Mouse (Mus musculus) hindbrain, postnatal 0 days (tissue): ENCODE measurements at regions not wholly inside any gene's neighbourhood (a gene's known extent, or its start where the extent isn't known, plus 50 kb on each side); places are given as distances from the start of the nearest gene placed in this dataset.

Experiments
- ATAC-seq: fragments of 200-750 bp; cut with Nextera tagmentation; 2 replicates; pipeline ENCODE4 v1.8.0; 2017; ENCODE audit warnings: mild to moderate bottlenecking, moderate TSS enrichment, moderate library complexity
- DNase-seq: peaks from one replicate; pipeline ENCODE4 v3.0.0-alpha.2; 2015; ENCODE audit warnings: low spot score
- H3K27ac ChIP-seq: fragments of 300-500 bp; sonication (generic); 2 replicates; pipeline ENCODE4 v1.5.1; 2014; ENCODE audit warnings: mild to moderate bottlenecking
- H3K27me3 ChIP-seq: fragments of 300-500 bp; sonication (generic); 2 replicates; pipeline ENCODE4 v1.6.1; 2014; ENCODE audit warnings: low read length, mixed read lengths; ENCODE audit not compliant: insufficient read depth
- H3K36me3 ChIP-seq: fragments of 300-500 bp; sonication (generic); 2 replicates; pipeline ENCODE4 v1.6.1; 2014; ENCODE audit warnings: low read length, mixed read lengths; ENCODE audit not compliant: insufficient read depth
- H3K4me1 ChIP-seq: fragments of 300-500 bp; sonication (generic); 2 replicates; pipeline ENCODE4 v1.6.1; 2014; ENCODE audit warnings: antibody characterized with exemption, low read length, mixed read lengths; ENCODE audit not compliant: insufficient read depth
- H3K4me2 ChIP-seq: fragments of 300-500 bp; sonication (generic); 2 replicates; pipeline ENCODE4 v1.6.1; 2014; ENCODE audit warnings: low read depth, mild to moderate bottlenecking, low read length, moderate library complexity, mixed read lengths
- H3K4me3 ChIP-seq: fragments of 300-500 bp; sonication (generic); 2 replicates; pipeline ENCODE4 v1.5.1; 2014; ENCODE audit warnings: low read length
- H3K9ac ChIP-seq: fragments of 300-500 bp; sonication (generic); replicated peaks from 2 replicates; pipeline ENCODE4 v1.6.1; 2014; ENCODE audit warnings: mild to moderate bottlenecking, low read length, moderate library complexity, mixed read lengths
- H3K9me3 ChIP-seq: fragments of 300-500 bp; sonication (generic); 2 replicates; pipeline ENCODE4 v1.6.1; 2016; ENCODE audit warnings: low read length, mixed read lengths
- CTCF ChIP-seq: IDR thresholded peaks from 2 replicates; pipeline ENCODE4 v1.5.1; 2016; ENCODE audit warnings: antibody characterized with exemption, control low read depth, low read depth
- whole genome bisulfite sequencing: fragments of 180-500 bp; shearing (Covaris S2); extraction: QIAGEN DNeasy Blood & Tissue Kit; methylation state at CpG from one replicate; pipeline ENCODE4 v1.1.7; 2014; 5-methylcytosine and 5-hydroxymethylcytosine counted together

- H3K27ac ChIP-seq, result no peak overlapping the region
- ATAC-seq, result no peak
These were observed 619.5 kb downstream of the Nedd1 start for GRCm38 (mm10) chr10:92102755-92103154.

DNA sequence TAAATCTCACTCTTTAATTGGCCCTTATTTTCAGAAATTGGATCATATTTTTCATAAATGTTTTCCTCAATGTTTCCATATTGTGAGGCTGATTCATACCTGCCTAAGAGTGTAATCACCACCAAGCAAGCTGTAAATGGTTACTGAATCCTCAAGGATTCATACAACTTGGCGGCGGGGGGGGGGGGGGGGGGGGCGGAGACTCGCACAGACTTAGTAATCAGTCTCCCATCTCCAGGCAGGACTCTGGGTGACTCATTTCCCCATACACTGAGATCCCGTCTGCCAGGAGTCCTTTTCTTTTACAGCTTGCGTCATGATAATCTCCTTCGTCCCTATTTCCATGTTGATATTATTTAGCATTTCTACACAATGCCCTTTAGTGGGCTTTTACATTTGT lies 624.7 kb downstream of the Nedd1 start:
- Histone ChIP-seq H3K27me3 (no peaks in the 10 kb centered on the region), H3K27ac (no peak overlapping the region), H3K9me3 (no peaks in the 10 kb centered on the region), H3K4me2 (no peak overlapping the region), H3K36me3 (no peaks in the 10 kb centered on the region), H3K9ac (no peak overlapping the region), H3K4me3 (no peak overlapping the region), H3K4me1 (no peaks in the 10 kb centered on the region)
- ATAC-seq, result no peak
- no peak for TF ChIP-seq CTCF
- 27% methylated on average over 7 of the region's 7 CpGs for WGBS
- DNase-seq, result no peak

More at GRCm38 (mm10) chr10:92102755-92103154, 619.5 kb downstream of the Nedd1 start:
- no peak overlapping the region for H3K9ac ChIP-seq
- no peaks in the 10 kb centered on the region for H3K27me3 ChIP-seq
- H3K36me3 ChIP-seq, result no peaks in the 10 kb centered on the region
- H3K4me1 ChIP-seq, result no peaks in the 10 kb centered on the region
- DNase-seq, result no peak
- no peak overlapping the region for H3K4me2 ChIP-seq
- no peak for TF ChIP-seq CTCF
- no peak overlapping the region for H3K4me3 ChIP-seq
- 48% methylated on average over 4 of the region's 4 CpGs for WGBS
- no peaks in the 10 kb centered on the region for H3K9me3 ChIP-seq

DNA sequence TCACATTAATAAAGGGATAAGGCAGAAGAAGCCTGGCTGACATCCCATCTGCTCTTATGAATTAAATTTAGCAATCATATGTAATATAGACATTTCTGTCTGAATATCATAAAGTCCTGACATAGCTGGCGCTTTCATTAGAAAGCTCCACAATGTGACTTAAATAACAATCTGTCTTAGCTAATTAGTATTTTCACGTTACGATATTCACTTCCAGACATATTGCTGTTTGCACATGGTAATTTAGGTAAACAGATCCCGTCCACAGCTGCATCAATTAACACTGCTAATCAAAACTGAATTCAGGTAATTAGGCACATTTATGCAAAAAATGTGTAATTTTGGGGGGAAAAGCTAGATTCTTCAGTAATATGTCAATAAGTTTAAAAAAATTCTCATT lies 625.1 kb downstream of the Nedd1 start:
- 66% methylated on average over 4 of the region's 4 CpGs for WGBS
- Histone ChIP-seq H3K4me1 (no peaks in the 10 kb centered on the region), H3K9ac (no peak overlapping the region), H3K4me2 (no peak overlapping the region), H3K27ac (no peak overlapping the region), H3K4me3 (no peak overlapping the region), H3K9me3 (no peaks in the 10 kb centered on the region), H3K27me3 (no peaks in the 10 kb centered on the region), H3K36me3 (no peaks in the 10 kb centered on the region)
- no peak for ATAC-seq
- TF ChIP-seq CTCF, result no peak
- no peak for DNase-seq

DNA sequence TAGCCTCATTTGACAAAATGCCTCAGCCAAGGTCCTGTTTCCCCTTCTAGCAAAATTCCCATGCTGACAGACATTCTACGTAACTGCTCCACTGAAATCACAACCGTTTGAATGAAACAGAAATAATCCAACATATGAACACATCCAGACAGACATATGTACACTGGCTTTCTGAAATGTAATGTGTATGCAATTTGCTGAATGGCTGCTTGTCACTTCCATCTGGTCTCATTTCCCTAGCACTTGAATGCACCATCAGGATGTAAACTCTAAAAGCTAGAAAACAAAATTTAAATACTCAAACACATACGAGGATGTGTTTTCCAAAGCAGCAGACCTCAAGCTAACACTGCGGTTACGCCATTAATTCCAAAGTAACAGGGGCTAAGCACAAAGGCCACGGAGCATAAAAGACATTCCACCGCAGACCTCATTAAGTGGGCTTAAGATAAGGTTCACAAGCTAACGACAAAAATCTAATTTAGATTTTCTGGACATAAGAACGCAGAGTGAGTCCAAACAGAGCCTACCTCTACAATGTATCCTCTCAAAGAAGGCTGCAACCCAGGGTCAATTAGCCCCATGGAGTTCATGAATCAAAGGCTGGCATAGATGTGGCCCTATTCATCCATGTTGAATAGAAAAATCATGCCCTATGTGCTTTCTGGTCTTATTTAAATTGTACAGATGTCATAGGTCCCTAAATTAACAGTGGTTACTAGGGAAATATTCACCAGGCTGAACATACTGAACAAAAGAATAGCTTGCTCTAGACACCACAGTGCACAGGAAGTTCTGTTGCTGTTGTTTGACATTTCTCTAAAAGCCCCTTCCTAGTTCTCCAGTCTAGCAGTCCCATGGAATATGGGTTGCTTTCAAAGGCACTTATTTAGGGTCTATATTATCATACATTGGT lies 630.5 kb downstream of the Nedd1 start:
- Histone ChIP-seq H3K36me3 (no peaks in the 10 kb centered on the region), H3K4me1 (no peaks in the 10 kb centered on the region), H3K27ac (no peak overlapping the region), H3K27me3 (no peaks in the 10 kb centered on the region), H3K4me2 (no peak overlapping the region), H3K4me3 (no peak overlapping the region), H3K9me3 (no peaks in the 10 kb centered on the region), H3K9ac (no peak overlapping the region)
- WGBS, result 44% methylated on average over 9 of the region's 9 CpGs
- ATAC-seq (no peak), DNase-seq (no peak)
- TF ChIP-seq CTCF, result no peak

DNA sequence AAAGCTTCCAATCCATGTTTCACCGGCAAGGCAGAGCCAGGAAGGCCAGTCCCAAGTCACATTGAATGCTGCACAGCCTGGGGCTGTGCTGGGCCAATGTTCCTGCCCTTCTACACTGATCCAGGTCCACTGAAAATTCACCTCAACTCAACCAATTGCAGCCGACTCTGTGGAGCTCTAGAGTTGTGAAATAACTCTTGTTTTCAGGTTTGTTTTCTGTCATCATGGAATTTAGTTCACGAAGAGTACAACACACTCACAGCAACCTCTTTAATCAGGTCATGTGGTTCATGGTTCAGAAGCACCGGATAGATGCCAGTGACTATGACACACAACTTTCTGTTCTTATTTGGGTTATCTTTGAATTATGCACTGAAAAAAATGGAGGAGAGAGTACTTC lies 640.1 kb downstream of the Nedd1 start:
- Histone ChIP-seq H3K27me3 (no peaks in the 10 kb centered on the region), H3K4me2 (no peak overlapping the region), H3K9ac (no peak overlapping the region), H3K4me1 (no peaks in the 10 kb centered on the region), H3K27ac (no peak overlapping the region), H3K9me3 (no peaks in the 10 kb centered on the region), H3K4me3 (no peak overlapping the region), H3K36me3 (no peaks in the 10 kb centered on the region; the same call in 1 of the 2 replicates)
- 83% methylated on average over 4 of the region's 4 CpGs for WGBS
- no peak for TF ChIP-seq CTCF
- no peak for ATAC-seq
- DNase-seq, result no peak

GRCm38 (mm10) chr10:92081199-92081598 lies 641.0 kb downstream of the Nedd1 start:
- H3K4me2 ChIP-seq, result no peak overlapping the region
- WGBS, result 28% methylated on average over 1 of the region's 1 CpGs
- no peaks in the 10 kb centered on the region for H3K4me1 ChIP-seq
- no peak for TF ChIP-seq CTCF
- no peaks in the 10 kb centered on the region; the same call in 1 of the 2 replicates for H3K36me3 ChIP-seq
- no peaks in the 10 kb centered on the region for H3K9me3 ChIP-seq
- peak; percentile 49; the same call in 1 of the 2 replicates for ATAC-seq
- peak; percentile 44 for DNase-seq
- no peak overlapping the region for H3K4me3 ChIP-seq
- no peak overlapping the region for H3K27ac ChIP-seq
- H3K27me3 ChIP-seq, result no peaks in the 10 kb centered on the region
- no peak overlapping the region for H3K9ac ChIP-seq

GRCm38 (mm10) chr10:92079421-92079820 lies 642.8 kb downstream of the Nedd1 start:
- Histone ChIP-seq H3K36me3 (no peaks in the 10 kb centered on the region; the same call in 1 of the 2 replicates), H3K4me3 (no peak overlapping the region), H3K4me1 (0 out of 2 replicates have a peak, but pooled peaks cover 4% of the 10 kb centered on the region), H3K9ac (no peak overlapping the region), H3K27me3 (no peaks in the 10 kb centered on the region), H3K4me2 (no peak overlapping the region), H3K9me3 (no peaks in the 10 kb centered on the region), H3K27ac (no peak overlapping the region)
- no peak for ATAC-seq
- TF ChIP-seq CTCF, result no peak
- 25% methylated on average over 4 of the region's 4 CpGs for WGBS
- no peak for DNase-seq
